Mouse (Mus musculus) urinary bladder, postnatal 14 days (tissue): ENCODE data around the gene Glud1.
A peak's percentile ranks its signal among the peaks of the same experiment; 100 is the strongest.
"Not testable (repeated sequence)": the region's sequence is repeated elsewhere in the genome, so short reads cannot be mapped to it uniquely, and the experiment has no call there.

Experiments
- DNase-seq: peaks from one replicate; pipeline ENCODE4 v3.0.0; 2021; ENCODE audit warnings: low spot score

Gene Glud1

DNA sequence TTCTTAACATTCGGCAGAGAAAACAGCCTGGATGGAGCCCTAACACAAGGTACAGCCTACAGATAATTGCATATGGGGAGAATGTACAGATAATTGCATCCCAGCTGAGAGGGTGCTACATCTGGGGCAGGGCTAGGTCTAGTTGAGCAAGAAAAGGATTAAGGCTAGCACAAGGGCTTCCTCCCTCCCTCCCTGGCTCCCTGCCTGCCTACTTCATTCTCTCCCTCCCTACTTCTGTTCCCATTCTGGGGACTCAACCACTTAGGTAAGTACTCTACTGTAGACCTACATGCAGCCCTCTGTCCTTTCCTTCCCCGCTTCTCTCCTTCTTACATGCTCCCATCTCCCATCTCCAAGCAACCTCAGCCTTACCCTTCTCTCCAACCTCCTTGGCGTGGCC lies 42.8 kb downstream of the Glud1 start:
- DNase-seq: no peak

DNA sequence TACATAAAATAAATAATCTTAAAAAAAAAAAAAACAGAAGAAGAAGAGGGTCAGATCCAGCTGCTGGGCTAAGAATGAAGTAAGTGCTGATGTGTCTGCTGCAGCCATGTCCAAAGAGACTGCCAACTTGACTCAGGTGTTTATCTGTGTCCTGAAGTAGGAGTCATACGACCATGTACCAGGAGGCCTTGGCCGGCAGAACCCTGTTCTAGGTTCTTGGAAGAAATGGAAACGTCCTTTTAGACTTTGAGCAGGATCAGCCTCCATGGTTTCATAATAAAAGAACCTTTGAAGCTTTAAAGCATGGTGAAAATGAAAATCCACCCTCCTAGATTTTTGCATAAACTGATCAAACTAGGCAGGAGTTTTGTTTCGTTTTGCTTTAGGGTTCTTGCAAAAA lies 43.9 kb downstream of the Glud1 start:
- DNase-seq: no peak

DNA sequence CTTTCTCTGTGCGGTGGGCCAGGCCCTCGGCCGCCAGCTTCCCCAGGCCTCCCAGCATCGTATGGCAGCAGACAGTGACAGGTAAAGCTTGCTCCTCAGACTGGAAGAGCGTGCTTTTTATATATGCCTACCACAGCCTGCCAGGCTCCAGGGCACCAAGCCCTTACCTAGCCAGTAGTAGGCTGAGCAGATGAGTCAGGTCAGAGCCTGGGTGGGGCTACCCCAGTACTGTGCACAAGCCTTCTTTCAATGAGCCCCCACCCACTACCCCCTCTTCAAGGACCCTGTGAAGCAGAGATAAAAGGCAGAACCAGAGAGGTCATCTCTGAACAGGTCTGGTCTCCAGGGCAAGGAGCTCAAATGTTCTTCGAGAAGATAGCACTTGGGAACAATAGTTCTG lies 44.8 kb downstream of the Glud1 start, which contains the start of gene Fam25c:
Gene Fam25c (minus strand): TSS at position 133 of the 400 bp plus-strand sequence.
- DNase-seq: no peak

DNA sequence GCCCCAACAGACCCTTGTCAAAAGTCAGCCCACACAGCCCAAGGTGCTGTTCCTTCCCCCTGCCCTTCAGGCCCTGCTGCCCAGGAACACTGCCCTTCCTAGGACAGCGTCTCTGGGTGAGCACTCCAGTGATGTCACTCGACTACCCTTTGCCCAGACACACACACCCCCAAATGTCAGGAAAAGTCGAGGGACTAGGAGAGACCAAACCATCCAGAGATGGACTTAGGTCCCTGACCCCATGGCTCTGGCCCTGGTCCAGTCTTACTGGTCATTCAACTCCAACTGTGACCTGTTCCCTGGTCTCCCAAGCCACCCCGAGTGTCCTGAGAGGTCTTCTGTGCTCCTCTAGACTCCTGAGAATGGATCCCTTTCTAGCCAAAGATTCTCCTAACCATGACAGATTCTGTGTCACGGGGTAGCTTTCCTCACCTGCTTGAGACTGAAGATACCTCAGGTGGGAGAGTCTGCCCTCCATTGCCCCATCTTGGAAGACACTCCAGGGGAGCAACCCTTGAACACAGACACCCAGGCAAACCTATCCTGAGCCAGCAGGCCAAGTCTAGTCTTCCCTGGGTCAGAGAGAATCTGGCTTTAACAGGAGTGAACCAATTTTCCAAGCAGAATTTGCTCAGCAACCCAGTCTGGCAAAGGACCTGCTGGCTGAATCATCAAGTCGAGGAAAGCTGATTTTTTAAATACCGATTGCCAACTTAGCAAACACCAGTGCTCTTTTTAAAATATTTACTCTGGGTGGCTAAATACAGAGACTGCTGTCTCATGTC lies 47.3 kb downstream of the Glud1 start:
- DNase-seq: peak; percentile 35

DNA sequence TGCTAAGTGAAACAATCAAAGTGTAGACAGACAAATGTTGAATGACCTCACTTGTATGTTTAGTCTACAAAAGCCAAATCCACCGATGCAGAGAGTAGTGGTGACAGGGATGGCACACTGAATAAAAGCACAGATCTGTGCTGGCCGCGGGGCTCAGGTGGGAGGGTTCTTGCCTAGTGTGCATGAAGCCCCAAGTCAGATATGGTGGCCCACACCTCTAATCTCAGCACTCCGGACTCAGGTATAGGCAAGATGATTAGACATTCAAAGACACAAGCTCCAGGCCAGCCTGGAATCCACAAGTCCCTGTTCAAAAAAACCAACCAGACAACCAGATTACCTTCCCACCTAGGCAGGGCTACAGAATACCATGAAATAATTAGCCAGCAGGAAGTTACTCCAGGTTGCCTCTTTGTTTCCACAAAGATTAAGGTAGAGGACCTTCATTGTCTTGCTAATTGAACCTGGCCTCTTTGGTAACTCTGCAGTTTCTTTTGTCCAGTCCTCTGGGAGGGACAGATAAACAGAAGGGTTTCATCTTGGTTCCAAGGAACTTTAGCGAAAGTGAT lies 49.2 kb downstream of the Glud1 start:
- no peak for DNase-seq

DNA sequence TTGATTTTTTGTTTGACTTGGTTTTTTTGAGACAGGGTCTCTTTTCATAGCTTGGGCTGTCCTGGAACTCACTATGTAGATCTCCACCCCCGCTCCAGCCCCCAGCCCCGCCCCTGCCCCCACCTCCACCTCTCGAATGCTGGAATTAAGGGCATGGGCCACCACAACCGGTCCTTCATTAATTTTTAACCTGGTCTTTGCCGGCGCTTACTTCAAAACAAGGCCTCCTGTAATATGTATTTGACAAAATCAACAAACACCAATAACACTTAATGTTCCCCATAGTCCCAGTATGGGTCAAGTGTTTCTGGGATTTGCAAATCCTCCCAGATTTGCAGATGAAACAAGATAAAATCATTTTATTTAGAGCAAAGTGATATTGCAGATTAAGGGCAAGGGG lies 49.7 kb downstream of the Glud1 start:
- DNase-seq: no peak

DNA sequence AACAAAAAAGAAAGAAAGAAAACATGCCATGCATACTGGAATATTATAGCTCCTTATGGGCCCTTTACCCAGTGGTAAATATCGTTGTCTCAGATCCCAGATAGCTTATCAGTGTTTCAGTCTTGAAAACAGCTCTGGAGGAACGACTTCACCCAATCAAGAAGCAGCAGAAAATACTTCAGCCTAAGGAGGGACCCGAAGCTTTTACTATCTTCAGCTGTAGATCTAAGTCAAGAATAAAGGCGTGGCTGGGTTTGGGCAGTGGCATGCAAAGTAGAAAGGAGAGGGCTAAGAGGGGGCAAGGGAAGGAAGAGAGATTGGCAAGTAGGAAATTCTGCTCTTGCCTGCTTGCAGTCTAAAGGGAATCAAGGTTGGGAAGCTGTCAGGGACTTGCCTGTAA lies 51.6 kb downstream of the Glud1 start:
- DNase-seq: no peak

DNA sequence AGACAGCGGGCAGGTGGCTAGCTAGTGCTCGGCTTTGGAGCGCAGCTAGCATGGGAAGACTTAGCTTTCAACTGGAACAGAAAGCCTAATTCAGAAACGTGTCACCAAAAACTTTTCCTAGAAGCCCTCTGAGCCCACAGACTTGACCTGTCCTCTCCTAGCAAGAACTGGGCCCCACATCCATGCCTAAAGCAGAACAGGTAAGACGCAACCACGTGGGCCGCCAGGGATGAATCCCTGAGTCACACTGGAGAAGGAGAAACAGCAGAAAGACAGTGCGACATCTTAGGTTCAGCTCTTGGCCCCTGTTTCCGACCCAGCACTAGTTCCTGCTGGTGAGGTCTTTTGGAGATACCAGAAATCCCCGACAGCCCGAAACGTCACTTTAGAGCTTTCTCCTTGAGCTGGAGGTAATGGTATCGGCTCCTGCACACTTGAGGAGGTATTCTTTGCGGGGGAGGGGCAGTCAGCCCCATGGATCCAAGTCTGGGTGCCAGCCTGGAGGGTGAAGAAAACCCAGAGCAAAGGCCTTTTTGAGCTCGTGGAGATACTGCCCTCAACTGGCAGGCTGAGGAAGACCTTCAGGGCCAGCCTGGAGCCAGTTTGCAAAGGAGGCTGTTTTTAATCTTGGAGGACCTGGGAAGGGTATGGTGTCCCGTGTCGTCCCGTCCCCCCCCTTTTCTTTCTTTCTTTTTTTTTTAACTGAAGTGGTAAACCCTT lies 52.4 kb downstream of the Glud1 start:
- DNase-seq: peak; percentile 82

DNA sequence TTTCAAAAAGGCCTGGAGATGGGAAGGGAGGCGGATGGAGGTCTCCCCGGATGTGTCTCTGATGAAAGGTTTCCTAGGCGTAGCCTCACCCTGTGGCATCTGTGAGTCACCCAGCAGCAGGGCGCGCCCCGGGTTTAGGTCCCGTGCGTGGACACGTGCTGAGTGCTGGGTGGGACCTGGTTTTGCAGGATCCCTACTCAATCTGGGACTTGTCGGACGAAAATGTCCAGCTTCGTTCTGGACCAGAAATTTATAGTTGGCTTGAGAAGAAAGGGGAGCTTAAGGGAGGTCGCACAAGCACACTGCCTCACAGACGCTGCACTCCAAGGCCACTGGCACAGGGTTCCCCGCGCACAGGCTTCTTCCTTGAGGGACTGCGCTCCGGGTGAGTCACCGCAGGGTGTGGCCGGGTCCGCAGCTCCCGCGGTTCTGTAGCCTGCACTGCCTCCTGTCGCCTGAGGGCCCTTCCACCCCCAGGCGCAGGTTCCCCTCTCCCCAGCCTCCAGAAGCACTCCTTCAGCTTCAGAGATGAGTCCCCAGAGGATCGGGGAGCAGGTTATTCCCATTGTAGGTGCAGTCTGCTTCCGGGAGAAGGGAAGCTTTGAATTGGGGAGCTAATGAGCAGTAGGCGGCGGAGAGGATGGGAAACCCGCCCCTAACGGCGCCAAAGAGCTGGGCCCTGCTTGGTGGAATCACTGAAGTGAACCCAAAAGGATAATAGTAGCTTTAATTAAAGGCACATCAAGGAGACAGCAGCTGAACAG lies 53.1 kb downstream of the Glud1 start:
- peak; percentile 90 for DNase-seq

DNA sequence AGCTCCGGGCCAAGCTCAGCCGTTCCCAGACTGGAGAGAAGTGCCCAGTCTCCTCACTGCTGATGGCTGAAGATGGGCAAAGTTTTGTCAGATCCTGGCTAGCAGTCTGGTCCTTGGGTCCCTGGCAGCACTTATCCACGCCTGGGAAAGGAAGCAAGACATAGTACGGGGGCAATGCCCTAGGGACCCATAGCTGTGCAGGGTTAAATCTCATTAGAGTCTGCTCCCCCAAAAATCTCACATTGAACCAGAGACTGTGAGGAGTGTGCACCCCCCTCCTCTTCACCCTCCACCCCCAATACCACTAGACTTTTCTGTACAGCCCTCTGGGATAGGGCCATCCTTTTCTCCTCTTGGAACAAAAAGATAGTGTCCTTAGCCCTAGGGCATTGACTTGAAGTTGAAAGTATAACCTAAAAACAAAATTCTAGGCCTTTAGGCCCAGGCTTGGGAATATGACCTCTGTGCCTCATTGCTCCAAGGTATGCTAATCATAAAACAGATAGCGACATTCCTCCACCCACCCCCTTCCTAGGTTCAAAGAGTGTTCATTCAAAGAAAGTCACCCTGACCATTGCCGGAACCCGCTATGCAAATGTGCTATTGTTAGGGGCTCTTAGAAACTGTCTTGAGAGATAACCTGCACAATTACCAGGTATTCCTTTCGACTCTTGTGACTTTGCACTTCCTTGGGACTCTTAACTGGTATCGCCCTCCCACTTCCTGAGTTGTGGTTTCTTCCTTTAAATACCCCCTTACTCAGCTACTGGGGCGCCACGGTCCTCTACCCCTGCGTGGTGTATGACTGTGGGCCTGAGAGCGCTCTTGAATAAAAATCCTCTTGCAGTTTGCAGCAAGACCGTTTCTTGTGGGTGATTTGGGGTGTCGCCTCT lies 54.0 kb downstream of the Glud1 start:
- not testable (repeated sequence) for DNase-seq

DNA sequence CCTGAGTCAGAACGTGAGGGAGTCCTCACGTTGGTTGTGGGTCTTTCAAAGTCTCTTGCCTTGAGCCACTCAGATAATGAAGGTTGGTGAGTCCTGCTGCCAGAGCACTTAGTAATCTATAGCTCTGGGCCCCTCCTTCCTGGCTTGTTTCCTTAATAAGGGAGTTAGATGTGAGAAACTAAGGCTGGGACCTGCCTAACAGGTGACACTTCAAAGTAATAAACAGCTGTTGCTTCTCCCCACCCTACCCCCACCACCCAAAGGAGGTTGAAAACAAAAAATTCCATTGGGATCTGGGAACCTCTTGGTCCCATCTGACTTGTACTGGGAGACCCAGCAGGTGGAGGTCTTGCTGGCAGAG lies 54.6 kb downstream of the Glud1 start:
- no peak for DNase-seq

DNA sequence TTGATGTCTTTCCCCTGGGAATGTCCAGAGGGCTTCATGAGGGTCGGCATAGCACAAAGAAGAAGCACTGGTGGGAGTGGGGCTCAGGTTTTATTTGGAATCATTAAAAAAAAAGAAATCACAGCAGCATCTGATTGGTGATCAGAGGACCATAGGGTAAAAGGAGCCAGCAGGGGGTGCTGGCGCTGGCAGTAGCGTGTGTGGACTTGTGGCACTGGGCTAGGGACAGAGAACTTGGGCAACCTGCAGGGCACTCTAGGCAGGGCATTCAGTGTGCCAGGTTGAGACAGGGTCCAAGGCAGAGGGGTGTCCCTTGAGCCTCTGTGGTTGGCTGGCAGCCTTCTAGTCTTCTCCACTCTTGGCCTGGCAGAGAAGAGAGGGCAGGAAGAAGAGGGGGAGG lies 59.7 kb downstream of the Glud1 start:
- DNase-seq: no peak

DNA sequence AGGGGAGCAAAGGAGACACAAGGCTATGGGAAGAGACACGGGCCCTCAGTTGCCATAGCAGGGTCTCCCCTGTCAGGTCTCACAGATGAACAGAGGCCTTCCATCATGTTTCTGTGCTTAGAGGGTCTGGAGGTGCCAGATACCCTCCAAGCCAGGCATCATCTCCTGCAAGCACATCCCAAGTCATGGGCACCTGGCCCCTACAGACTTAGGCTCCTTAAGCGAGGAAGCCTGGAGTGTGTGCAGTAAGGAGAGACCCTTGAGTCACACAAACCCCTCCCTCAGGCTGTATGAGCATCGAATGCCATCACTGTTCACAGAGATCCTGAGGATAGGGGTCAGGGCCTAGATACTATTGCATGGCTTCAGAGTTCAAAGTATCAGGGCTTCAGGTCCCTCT lies 60.4 kb downstream of the Glud1 start:
- no peak for DNase-seq

DNA sequence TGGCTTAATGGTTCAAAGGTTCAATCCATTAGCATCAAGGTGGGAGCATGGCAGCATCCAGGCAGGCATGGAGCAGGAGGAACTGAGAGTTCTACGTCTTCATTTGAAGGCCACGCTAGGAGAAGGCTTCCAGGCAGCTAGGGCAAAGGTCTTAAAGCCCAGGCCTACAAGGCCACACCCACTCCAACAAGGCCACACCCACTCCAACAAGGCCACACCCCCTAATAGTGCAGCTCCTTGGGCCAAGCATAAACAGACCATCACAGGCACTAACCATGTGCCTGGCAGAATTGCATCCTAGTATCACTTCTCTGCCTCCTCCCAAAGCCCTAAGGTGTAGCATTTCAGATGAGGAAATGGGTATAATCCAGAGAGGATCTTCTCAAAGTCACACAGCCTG lies 61.2 kb downstream of the Glud1 start:
- DNase-seq: no peak

DNA sequence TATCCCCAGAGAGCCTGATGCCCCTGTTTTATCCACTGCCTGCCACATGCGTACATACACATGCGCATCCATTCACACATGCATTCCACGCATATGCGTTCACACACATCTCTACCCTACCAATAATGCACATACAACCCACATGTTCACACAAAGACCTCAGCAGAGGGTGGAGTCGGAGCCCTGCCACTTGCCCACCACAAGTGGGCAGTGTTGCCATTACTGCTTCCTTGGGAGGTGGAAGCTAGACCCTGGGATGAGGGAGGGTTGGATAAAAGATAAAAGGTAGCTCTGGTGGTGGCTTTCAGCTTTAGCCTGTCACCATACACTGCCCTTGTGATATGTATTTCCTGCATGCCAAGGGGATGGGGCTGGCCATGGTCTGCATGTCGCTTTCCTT lies 62.1 kb downstream of the Glud1 start:
- peak; percentile 67 for DNase-seq

DNA sequence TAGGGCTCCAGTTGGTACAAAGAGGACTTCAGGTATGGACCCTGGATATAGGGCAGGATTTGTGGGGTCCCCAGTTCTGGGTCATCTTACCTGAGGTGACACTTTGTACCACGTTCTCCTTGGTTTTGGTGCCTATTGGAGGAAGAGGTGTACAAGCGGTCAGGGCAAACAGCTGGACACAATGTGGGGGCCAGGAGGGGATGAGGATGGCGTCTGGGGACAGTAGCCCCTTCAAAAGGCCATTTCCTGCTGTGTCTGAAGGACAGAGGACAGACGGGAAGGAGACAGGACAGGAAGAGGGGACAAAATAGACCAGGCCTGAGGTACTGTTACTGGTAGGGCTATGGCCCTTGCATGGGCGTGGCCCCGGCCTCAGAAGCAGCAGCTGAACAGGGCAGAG lies 63.1 kb downstream of the Glud1 start:
- no peak for DNase-seq

DNA sequence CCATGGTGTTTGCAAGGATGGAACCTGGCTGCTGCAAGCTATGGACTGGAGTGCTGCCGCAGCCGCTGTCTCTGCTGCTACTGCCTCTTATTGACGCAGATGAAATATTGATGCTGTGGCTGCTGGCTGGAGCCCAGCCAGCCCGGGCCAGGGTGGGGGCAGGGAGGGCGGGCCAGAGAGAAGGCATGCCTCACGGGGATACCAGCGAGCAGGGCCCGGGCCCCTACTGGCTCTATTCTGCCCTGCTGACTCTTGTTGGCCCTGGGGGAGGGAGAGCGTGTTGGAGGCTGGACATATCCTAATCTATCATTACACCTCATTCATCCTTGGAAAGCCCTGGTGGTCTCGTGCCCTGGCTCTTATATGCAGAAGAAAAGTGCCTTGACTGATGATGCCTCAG lies 64.0 kb downstream of the Glud1 start, which contains the start of gene Sncg:
Gene Sncg (minus strand): TSS at position 213 of the 400 bp plus-strand sequence.
- DNase-seq: no peak

DNA sequence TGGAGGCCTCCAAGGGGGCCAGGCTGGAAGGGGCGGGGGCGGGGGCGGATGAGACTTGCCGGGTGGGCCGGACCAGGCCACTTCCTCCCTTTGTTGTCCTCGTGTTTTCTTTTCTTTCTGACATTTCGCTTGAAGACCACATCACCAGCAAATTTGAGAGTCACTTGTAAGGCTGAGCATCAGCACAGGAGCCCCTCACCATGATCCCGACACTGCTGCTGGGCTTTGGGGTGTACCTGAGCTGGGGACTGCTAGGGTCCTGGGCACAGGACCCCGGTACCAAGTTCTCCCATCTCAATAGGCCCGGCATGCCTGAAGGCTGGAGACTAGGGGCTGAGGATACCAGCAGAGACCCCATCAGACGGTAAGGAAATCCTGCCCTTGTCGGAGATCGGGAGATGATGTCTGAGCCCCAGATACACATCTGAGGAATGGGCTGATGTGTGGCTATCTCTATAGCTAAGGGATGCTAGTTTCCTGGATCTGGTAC lies 64.9 kb downstream of the Glud1 start, which contains the start of gene Mmrn2:
Gene Mmrn2 (plus strand): TSS at position 51 of the 490 bp plus-strand sequence.
- no peak for DNase-seq

DNA sequence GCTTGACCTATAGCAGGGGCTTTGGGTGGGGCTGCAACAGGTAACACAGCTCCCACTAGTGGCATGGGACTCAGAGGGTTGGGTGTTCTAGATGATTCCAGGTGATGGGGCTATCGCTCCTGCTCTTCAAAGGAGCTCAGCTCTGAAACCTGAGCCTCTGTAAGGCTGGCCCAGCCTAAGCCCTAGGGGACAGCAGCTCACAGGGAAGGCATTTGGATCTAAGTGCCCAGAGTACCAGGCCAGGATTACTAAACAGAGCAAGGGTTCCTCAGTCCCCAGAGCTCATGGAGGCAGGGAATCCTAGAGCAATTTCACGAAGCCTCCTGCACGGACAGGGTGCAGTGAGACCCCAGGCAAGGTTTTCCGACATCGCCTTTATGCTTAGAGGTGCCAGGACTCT lies 65.4 kb downstream of the Glud1 start:
- DNase-seq: no peak

DNA sequence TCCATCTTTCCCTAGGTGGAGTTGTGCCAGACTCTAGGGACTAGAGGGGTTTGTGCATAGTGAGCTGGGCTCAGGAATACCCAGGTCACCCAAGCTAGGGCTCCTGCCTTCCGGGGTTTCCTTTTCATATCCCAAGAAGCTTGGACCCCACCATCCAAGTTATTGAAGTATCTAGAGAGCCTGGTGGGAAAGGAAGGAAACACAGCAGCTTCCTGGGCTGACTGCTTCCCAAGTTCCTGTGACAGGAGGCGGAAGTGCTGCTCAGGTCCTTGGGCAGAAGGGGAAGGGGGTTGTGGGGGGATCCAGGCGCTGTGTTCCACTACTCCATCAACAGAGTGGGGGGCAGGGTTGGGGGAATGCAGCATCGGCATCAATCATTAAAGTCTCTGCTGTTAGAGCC lies 66.6 kb downstream of the Glud1 start:
- DNase-seq: no peak
